Mouse (Mus musculus): Measurements from ENCODE around the gene Meis2. TPM values are rescaled to one million over a fixed set of nuclear protein-coding genes. Genes with fewer than 3 reads are reported as not detected.
A peak's percentile ranks its signal among the peaks of the same experiment; 100 is the strongest.

Meis2 gene
- polyA plus RNA-seq, 1 experiment from 2014 or later, result 52.8 TPM

GRCm38 (mm10) chr2:116060701-116061400 lies 4.8 kb downstream of the Meis2 start:
- ATAC-seq (replicated peaks; ENCODE audit: low FRiP score, low read depth), result no peak
- peak overlapping the region; percentile 79 for H3K4me2 ChIP-seq (ENCODE audit: low read length)
- H3K4me1 ChIP-seq (replicated peaks; ENCODE audit: insufficient read depth, low read length), result peaks cover 3% of the 10 kb centered on the region; the same call in 1 of the 2 replicates
- peak overlapping the region; percentile 82 for H3K4me3 ChIP-seq (replicated peaks; ENCODE audit: low read depth, low read length)
- 4% methylated on average over 21 of the region's 21 CpGs for WGBS
- TF ChIP-seq CTCF (IDR thresholded peaks at IDR 0.05; ENCODE audit: low read depth), result no peak
- no peaks in the 10 kb centered on the region for H3K27me3 ChIP-seq (ENCODE audit: insufficient read depth, low read length)
- H3K9ac ChIP-seq (ENCODE audit: low read depth, low read length), result peak overlapping the region; percentile 96
- DNase-seq (ENCODE audit: low spot score), result no peak
- no peaks in the 10 kb centered on the region for H3K9me3 ChIP-seq (replicated peaks; ENCODE audit: low read length)
- peaks cover 7% of the 10 kb centered on the region; the same call in 1 of the 2 replicates for H3K36me3 ChIP-seq (ENCODE audit: insufficient read depth, low read length)
- peak overlapping the region; percentile 93 for H3K27ac ChIP-seq

GRCm38 (mm10) chr2:116060210-116060609 lies 5.4 kb downstream of the Meis2 start:
- ATAC-seq (replicated peaks; ENCODE audit: low FRiP score, low read depth), result no peak
- Histone ChIP-seq H3K27ac (peak overlapping the region; percentile 93), H3K4me3 (replicated peaks; ENCODE audit: low read depth, low read length) (peak overlapping the region; percentile 82), H3K4me1 (replicated peaks; ENCODE audit: insufficient read depth, low read length) (peaks cover 3% of the 10 kb centered on the region; the same call in 1 of the 2 replicates), H3K36me3 (ENCODE audit: insufficient read depth, low read length) (peaks cover 7% of the 10 kb centered on the region; the same call in 1 of the 2 replicates), H3K27me3 (ENCODE audit: insufficient read depth, low read length) (no peaks in the 10 kb centered on the region), H3K9ac (ENCODE audit: low read depth, low read length) (peak overlapping the region; percentile 96), H3K4me2 (ENCODE audit: low read length) (peak overlapping the region; percentile 79), H3K9me3 (replicated peaks; ENCODE audit: low read length) (no peaks in the 10 kb centered on the region)
- peak; percentile 71 for DNase-seq (ENCODE audit: low spot score)
- no peak for TF ChIP-seq CTCF (IDR thresholded peaks at IDR 0.05; ENCODE audit: low read depth)
- WGBS, result 6% methylated on average over 19 of the region's 19 CpGs

- WGBS, result 20% methylated on average over 1 of the region's 1 CpGs
- Histone ChIP-seq H3K4me1 (replicated peaks; ENCODE audit: insufficient read depth, low read length) (peaks cover 3% of the 10 kb centered on the region; the same call in 1 of the 2 replicates), H3K27me3 (ENCODE audit: insufficient read depth, low read length) (no peaks in the 10 kb centered on the region), H3K36me3 (ENCODE audit: insufficient read depth, low read length) (peaks cover 7% of the 10 kb centered on the region; the same call in 1 of the 2 replicates), H3K9me3 (replicated peaks; ENCODE audit: low read length) (no peaks in the 10 kb centered on the region), H3K9ac (ENCODE audit: low read depth, low read length) (peak overlapping the region; percentile 49; the same call in 1 of the 2 replicates), H3K27ac (peak overlapping the region; percentile 93; the same call in 1 of the 2 replicates), H3K4me2 (ENCODE audit: low read length) (peak overlapping the region; percentile 79), H3K4me3 (replicated peaks; ENCODE audit: low read depth, low read length) (peak overlapping the region; percentile 82)
- peak; percentile 58 for DNase-seq (ENCODE audit: low spot score)
- no peak for TF ChIP-seq CTCF (IDR thresholded peaks at IDR 0.05; ENCODE audit: low read depth)
- 0 out of 2 replicates have a peak, but pooled peaks have one; percentile 36 for ATAC-seq (replicated peaks; ENCODE audit: low FRiP score, low read depth)
Observed at GRCm38 (mm10) chr2:116059661-116060060, 6.0 kb downstream of the Meis2 start.

GRCm38 (mm10) chr2:116059066-116059465 lies 6.6 kb downstream of the Meis2 start:
- Histone ChIP-seq H3K4me2 (ENCODE audit: low read length) (peak overlapping the region; percentile 79), H3K4me3 (replicated peaks; ENCODE audit: low read depth, low read length) (peak overlapping the region; percentile 82), H3K9ac (ENCODE audit: low read depth, low read length) (peak overlapping the region; percentile 49; the same call in 1 of the 2 replicates), H3K36me3 (ENCODE audit: insufficient read depth, low read length) (peaks cover 7% of the 10 kb centered on the region; the same call in 1 of the 2 replicates), H3K27me3 (ENCODE audit: insufficient read depth, low read length) (no peaks in the 10 kb centered on the region), H3K9me3 (replicated peaks; ENCODE audit: low read length) (no peaks in the 10 kb centered on the region), H3K4me1 (replicated peaks; ENCODE audit: insufficient read depth, low read length) (peaks cover 3% of the 10 kb centered on the region; the same call in 1 of the 2 replicates), H3K27ac (peak overlapping the region; percentile 54)
- TF ChIP-seq CTCF (IDR thresholded peaks at IDR 0.05; ENCODE audit: low read depth), result no peak
- 17% methylated on average over 3 of the region's 3 CpGs for WGBS
- ATAC-seq (replicated peaks; ENCODE audit: low FRiP score, low read depth) (no peak), DNase-seq (ENCODE audit: low spot score) (no peak)

- DNase-seq (ENCODE audit: low spot score) (no peak), ATAC-seq (replicated peaks; ENCODE audit: low FRiP score, low read depth) (no peak)
- TF ChIP-seq CTCF (IDR thresholded peaks at IDR 0.05; ENCODE audit: low read depth), result no peak
- Histone ChIP-seq H3K4me1 (replicated peaks; ENCODE audit: insufficient read depth, low read length) (peaks cover 6% of the 10 kb centered on the region; the same call in 1 of the 2 replicates), H3K4me3 (replicated peaks; ENCODE audit: low read depth, low read length) (peak overlapping the region; percentile 82), H3K36me3 (ENCODE audit: insufficient read depth, low read length) (peaks cover 7% of the 10 kb centered on the region; the same call in 1 of the 2 replicates), H3K9me3 (replicated peaks; ENCODE audit: low read length) (no peaks in the 10 kb centered on the region), H3K4me2 (ENCODE audit: low read length) (peak overlapping the region; percentile 79), H3K27ac (peak overlapping the region; percentile 54), H3K27me3 (ENCODE audit: insufficient read depth, low read length) (no peaks in the 10 kb centered on the region), H3K9ac (ENCODE audit: low read depth, low read length) (peak overlapping the region; percentile 49; the same call in 1 of the 2 replicates)
- 24% methylated on average over 9 of the region's 9 CpGs for whole genome bisulfite sequencing
Observed at GRCm38 (mm10) chr2:116058511-116058910, 7.1 kb downstream of the Meis2 start.

GRCm38 (mm10) chr2:116056826-116057225 lies 8.8 kb downstream of the Meis2 start:
- H3K4me2 ChIP-seq (ENCODE audit: low read length), result peak overlapping the region; percentile 79
- H3K9ac ChIP-seq (ENCODE audit: low read depth, low read length), result peak overlapping the region; percentile 49; the same call in 1 of the 2 replicates
- H3K36me3 ChIP-seq (ENCODE audit: insufficient read depth, low read length), result peaks cover 7% of the 10 kb centered on the region; the same call in 1 of the 2 replicates
- no peaks in the 10 kb centered on the region for H3K27me3 ChIP-seq (ENCODE audit: insufficient read depth, low read length)
- H3K9me3 ChIP-seq (replicated peaks; ENCODE audit: low read length), result no peaks in the 10 kb centered on the region
- H3K4me1 ChIP-seq (replicated peaks; ENCODE audit: insufficient read depth, low read length), result peaks cover 12% of the 10 kb centered on the region; the same call in 1 of the 2 replicates
- no peak for ATAC-seq (replicated peaks; ENCODE audit: low FRiP score, low read depth)
- 23% methylated on average over 7 of the region's 7 CpGs for WGBS
- H3K27ac ChIP-seq, result peak overlapping the region; percentile 42
- DNase-seq (ENCODE audit: low spot score), result peak; percentile 58
- H3K4me3 ChIP-seq (replicated peaks; ENCODE audit: low read depth, low read length), result peak overlapping the region; percentile 82
- no peak for TF ChIP-seq CTCF (IDR thresholded peaks at IDR 0.05; ENCODE audit: low read depth)

Measured in kidney, postnatal 0 days (tissue).